Mouse (Mus musculus): Measurements from ENCODE around the gene Rps6ka4. TPM values are rescaled to one million over a fixed set of nuclear protein-coding genes. Genes with fewer than 3 reads are reported as not detected.

The Rps6ka4 gene
- polyA plus RNA-seq (2012; fragmentation: generic; extraction: Trizol) = 10 to 100 TPM; 52.0 to 84.8 TPM

DNA sequence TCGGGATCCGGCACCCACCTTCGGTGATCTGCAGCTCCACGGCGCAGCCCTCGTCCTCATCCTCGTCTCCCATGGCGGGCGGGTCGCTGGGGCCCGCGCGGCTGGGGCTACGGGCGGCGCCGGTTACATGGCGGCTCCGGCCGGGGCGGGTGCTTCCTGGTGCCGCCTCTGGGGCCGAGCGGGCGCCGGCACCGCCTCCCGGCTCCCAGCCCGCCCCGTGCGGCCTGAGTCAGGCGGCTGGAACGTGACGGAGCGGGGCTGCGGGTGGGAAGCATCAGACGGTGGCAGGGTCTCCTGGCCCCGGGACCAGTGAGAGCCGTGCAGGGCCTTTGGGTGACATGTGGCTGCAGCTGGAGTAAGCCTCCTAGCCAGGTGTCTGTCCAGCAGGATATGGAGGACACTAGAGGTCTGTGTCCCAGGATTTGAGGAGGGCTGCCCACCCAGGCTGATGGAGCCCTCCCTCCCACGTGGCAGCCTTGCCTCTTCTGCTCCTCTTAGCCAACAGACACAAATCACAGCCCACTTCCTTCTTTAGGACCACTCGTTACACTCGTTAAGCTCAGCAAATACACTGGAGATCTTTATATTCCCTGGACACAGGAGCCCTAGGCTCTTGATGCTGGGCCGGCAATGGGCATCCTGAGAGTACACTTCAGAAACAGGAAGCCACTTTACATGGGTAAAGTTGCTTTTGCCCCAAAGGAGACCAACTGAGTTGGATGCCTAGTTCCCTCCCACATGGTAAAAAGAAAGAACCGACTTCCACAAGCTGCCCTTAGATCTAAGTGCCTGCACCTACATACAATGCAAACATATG, at the start of gene Rps6ka4:
TSS of gene Rps6ka4 (minus strand) at position 162 of the 817 bp plus-strand sequence.

DNA sequence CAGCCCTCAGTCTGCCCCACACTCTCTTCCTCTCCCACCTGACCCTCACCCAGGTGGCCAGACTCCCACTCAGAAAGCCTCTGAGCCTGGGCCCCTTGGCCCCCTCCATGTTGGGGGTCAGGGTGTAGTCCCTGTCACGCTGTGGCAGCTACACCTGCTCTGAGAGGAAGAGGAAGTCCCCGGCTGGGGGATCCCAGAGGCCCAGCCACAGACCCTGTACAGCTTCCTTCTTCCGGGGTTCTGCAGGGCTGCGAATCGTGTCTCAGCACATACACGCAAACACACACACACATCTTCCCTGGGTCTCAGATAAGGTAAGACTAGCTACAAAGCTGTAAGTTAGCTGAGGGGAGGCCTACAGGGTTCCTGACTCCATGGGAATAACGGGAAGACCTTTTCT, 17.6 kb upstream of the Rps6ka4 start, which contains the start of gene Ccdc88b:
TSS of gene Ccdc88b (minus strand) at position 181 of the 400 bp plus-strand sequence.

Other genes with a start within 250 kb of the Rps6ka4 start
- gene Ccdc88b, start 17.6 kb upstream of the Rps6ka4 start, polyA plus RNA-seq (2012; fragmentation: generic; extraction: Trizol) = under 1 TPM; 0.08 to 0.25 TPM
- gene Trmt112, start 69.1 kb upstream of the Rps6ka4 start, polyA plus RNA-seq (2012; fragmentation: generic; extraction: Trizol) = 100 to 1,000 TPM; 375 to 622 TPM
- 100 to 1,000 TPM; 235 to 247 TPM for gene Prdx5, start 69.5 kb upstream of the Rps6ka4 start, polyA plus RNA-seq (2012; fragmentation: generic; extraction: Trizol)
- gene Esrra, start 81.2 kb upstream of the Rps6ka4 start, polyA plus RNA-seq (2012; fragmentation: generic; extraction: Trizol) = 10 to 100 TPM; 14.9 to 28.8 TPM
- gene Catsperz, start 84.7 kb upstream of the Rps6ka4 start, polyA plus RNA-seq (2012; fragmentation: generic; extraction: Trizol) = under 1 TPM in 1 of 2 experiments, not detected in 1; 0.34 TPM
- under 1 TPM; 0.08 to 0.28 TPM for gene Kcnk4, start 93.9 kb upstream of the Rps6ka4 start, polyA plus RNA-seq (2012; fragmentation: generic; extraction: Trizol)
- gene Bad, start 101.2 kb upstream of the Rps6ka4 start, polyA plus RNA-seq (2012; fragmentation: generic; extraction: Trizol) = 100 to 1,000 TPM; 155 to 180 TPM
- gene Gpr137, start 101.8 kb upstream of the Rps6ka4 start, polyA plus RNA-seq (2012; fragmentation: generic; extraction: Trizol) = 10 to 100 TPM; 42.4 to 50.3 TPM
- gene Ppp1r14b, start 134.3 kb upstream of the Rps6ka4 start, polyA plus RNA-seq (2012; fragmentation: generic; extraction: Trizol) = 1,000 to 10,000 TPM in 1 of 2 experiments, 100 to 1,000 TPM in 1; 321 to 1,838 TPM
- 10 to 100 TPM; 14.8 to 39.5 TPM for gene Plcb3, start 135.8 kb upstream of the Rps6ka4 start, polyA plus RNA-seq (2012; fragmentation: generic; extraction: Trizol)
- 100 to 1,000 TPM; 263 to 273 TPM for gene Fkbp2, start 139.9 kb upstream of the Rps6ka4 start, polyA plus RNA-seq (2012; fragmentation: generic; extraction: Trizol)
- 100 to 1,000 TPM in 1 of 2 experiments, 10 to 100 TPM in 1; 97.7 to 101 TPM for gene Vegfb, start 147.0 kb upstream of the Rps6ka4 start, polyA plus RNA-seq (2012; fragmentation: generic; extraction: Trizol)
- gene Dnajc4, start 151.9 kb upstream of the Rps6ka4 start, polyA plus RNA-seq (2012; fragmentation: generic; extraction: Trizol) = 10 to 100 TPM; 23.6 to 59.0 TPM
- 10 to 100 TPM; 31.2 to 50.1 TPM for gene Nudt22, start 155.5 kb upstream of the Rps6ka4 start, polyA plus RNA-seq (2012; fragmentation: generic; extraction: Trizol)
- gene Trpt1, start 155.5 kb upstream of the Rps6ka4 start, polyA plus RNA-seq (2012; fragmentation: generic; extraction: Trizol) = 10 to 100 TPM in 1 of 2 experiments, 1 to 10 TPM in 1; 9.2 to 18.4 TPM
- gene Fermt3, start 178.8 kb upstream of the Rps6ka4 start, polyA plus RNA-seq (2012; fragmentation: generic; extraction: Trizol) = under 1 TPM; 0.14 to 0.52 TPM
- gene Stip1, start 199.3 kb upstream of the Rps6ka4 start, polyA plus RNA-seq (2012; fragmentation: generic; extraction: Trizol) = 100 to 1,000 TPM; 158 to 173 TPM
- 10 to 100 TPM; 11.8 to 33.4 TPM for gene Macrod1, start 216.2 kb upstream of the Rps6ka4 start, polyA plus RNA-seq (2012; fragmentation: generic; extraction: Trizol)